Mouse (Mus musculus) stomach, postnatal 0 days (tissue): ENCODE data around the gene Cd177. TPM values are rescaled to one million over a fixed set of nuclear protein-coding genes. Genes with fewer than 3 reads are reported as not detected.
"Not testable (repeated sequence)": the region's sequence is repeated elsewhere in the genome, so short reads cannot be mapped to it uniquely, and the experiment has no call there.

Source experiments
- ATAC-seq: fragments of 200-750 bp; cut with Nextera tagmentation; 2 replicates; pipeline ENCODE4 v1.8.0; 2017; ENCODE audit not compliant: low FRiP score, low TSS enrichment
- DNase-seq: peaks from one replicate; pipeline ENCODE4 v3.0.0-alpha.2; 2016; ENCODE audit warnings: low spot score
- H3K27ac ChIP-seq: fragments of 300-500 bp; sonication (generic); replicated peaks from 2 replicates; pipeline ENCODE4 v1.5.1; 2014; ENCODE audit warnings: mild to moderate bottlenecking, control low read depth
- H3K27me3 ChIP-seq: fragments of 300-500 bp; sonication (generic); 2 replicates; pipeline ENCODE4 v1.6.1; 2014; ENCODE audit warnings: low read length; ENCODE audit not compliant: control insufficient read depth, insufficient read depth
- H3K36me3 ChIP-seq: fragments of 300-500 bp; sonication (generic); 2 replicates; pipeline ENCODE4 v1.6.1; 2014; ENCODE audit warnings: low read length, mixed read lengths; ENCODE audit not compliant: control insufficient read depth, insufficient read depth
- H3K4me1 ChIP-seq: fragments of 300-500 bp; sonication (generic); replicated peaks from 2 replicates; pipeline ENCODE4 v1.6.1; 2014; ENCODE audit warnings: antibody characterized with exemption; ENCODE audit not compliant: control insufficient read depth, insufficient read depth
- H3K4me2 ChIP-seq: fragments of 300-500 bp; sonication (generic); replicated peaks from 2 replicates; pipeline ENCODE4 v1.6.1; 2014; ENCODE audit warnings: low read depth, mild to moderate bottlenecking, control low read depth, moderate library complexity
- H3K4me3 ChIP-seq: fragments of 300-500 bp; sonication (generic); 2 replicates; pipeline ENCODE4 v1.5.1; 2014; ENCODE audit warnings: low read depth, low read length, control low read depth
- H3K9ac ChIP-seq: fragments of 300-500 bp; sonication (generic); 2 replicates; pipeline ENCODE4 v1.6.1; 2014; ENCODE audit warnings: mild to moderate bottlenecking, low read length, control low read depth, mixed read lengths
- H3K9me3 ChIP-seq: fragments of 300-500 bp; sonication (generic); 2 replicates; pipeline ENCODE4 v1.6.1; 2016; ENCODE audit warnings: low read length; ENCODE audit not compliant: control insufficient read depth
- CTCF ChIP-seq: IDR thresholded peaks from 2 replicates; pipeline ENCODE4 v1.5.1; 2016; ENCODE audit warnings: antibody characterized with exemption, low read depth, mild to moderate bottlenecking, moderate library complexity
- EP300 ChIP-seq: optimal IDR thresholded peaks from 2 replicates; pipeline ENCODE3; 2016; ENCODE audit warnings: antibody characterized with exemption
- WGBS: fragments of 180-500 bp; shearing (Covaris S2); extraction: QIAGEN DNeasy Blood & Tissue Kit; methylation state at CpG from one replicate; pipeline ENCODE4 v1.1.7; 2014; 5-methylcytosine and 5-hydroxymethylcytosine counted together
- polyA plus RNA-seq: library from polyadenylated mRNA; unstranded; fragments of >200 nt; fragmentation: Nextera tagmentation; extraction: Ambion mirVana; gene quantifications from 2 replicates; pipeline ENCODE4 v1.2.1, GENCODE M21; 2015

Cd177 gene
- 12.2 and 12.3 TPM in 2 replicates for polyA plus RNA-seq

DNA sequence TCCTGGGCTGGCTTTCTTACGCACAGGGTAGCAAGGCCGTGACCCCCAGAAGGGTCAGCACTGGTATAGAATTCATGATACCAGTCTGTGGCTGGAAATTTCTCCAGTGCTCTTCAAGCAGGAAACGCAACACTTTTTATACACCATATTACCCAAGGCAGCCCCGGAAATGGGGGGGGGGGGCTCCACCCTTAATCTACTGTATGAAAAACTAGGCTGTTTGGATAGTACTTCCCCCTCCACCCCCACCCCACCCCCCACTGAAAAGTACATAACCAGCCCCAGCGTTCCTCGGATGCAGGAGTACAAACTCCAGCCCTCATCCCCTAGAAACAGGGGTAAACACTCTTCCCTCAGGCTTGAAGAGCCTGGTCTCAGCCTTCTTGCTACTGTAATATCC, at the start of gene Cd177:
Cd177 (minus strand) TSS at position 101 of the 400 bp plus-strand sequence.
- WGBS = 42% methylated on average over 6 of the region's 6 CpGs
- no peaks in the 10 kb centered on the region for H3K27me3 ChIP-seq
- H3K9me3 ChIP-seq = no peaks in the 10 kb centered on the region
- H3K4me3 ChIP-seq = no peak within 1 kb of the TSS
- no peaks in the 10 kb centered on the region for H3K36me3 ChIP-seq
- TF ChIP-seq CTCF = no peak
- no peak for TF ChIP-seq EP300
- H3K9ac ChIP-seq = no peak within 1 kb of the TSS
- DNase-seq (peak; percentile 20), ATAC-seq (no peak)
- no peak within 1 kb of the TSS for H3K27ac ChIP-seq
- H3K4me1 ChIP-seq = no peaks in the 10 kb centered on the region
- H3K4me2 ChIP-seq = no peak within 1 kb of the TSS

DNA sequence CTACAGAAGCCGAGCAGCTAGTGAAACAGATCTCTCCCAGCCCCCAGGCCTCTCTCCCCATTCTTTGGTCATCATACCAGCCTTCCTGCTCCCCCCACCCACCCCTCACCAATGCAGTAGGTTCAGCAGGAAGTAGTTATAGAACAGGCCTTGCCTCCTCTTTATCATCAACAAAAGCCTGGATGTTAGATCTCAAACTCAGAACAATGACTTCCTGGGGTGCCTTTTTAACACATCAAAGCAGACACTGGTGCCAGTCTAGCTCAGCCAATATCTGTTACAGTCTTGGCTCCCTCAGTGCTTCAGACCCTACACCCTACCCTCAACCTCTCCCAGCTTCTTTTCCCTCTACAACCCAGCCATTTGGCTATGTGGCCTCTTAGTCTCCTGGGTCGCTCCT, 48.9 kb upstream of the Cd177 start:
- no peaks in the 10 kb centered on the region for H3K36me3 ChIP-seq
- 44% methylated on average over 2 of the region's 2 CpGs for WGBS
- no peak for ATAC-seq
- H3K9me3 ChIP-seq = no peaks in the 10 kb centered on the region
- no peak overlapping the region for H3K27ac ChIP-seq
- H3K4me1 ChIP-seq = no peaks in the 10 kb centered on the region
- H3K9ac ChIP-seq = no peak overlapping the region
- no peak overlapping the region for H3K4me3 ChIP-seq
- no peak for DNase-seq
- no peaks in the 10 kb centered on the region for H3K27me3 ChIP-seq
- no peak overlapping the region for H3K4me2 ChIP-seq
- TF ChIP-seq CTCF = no peak
- no peak for TF ChIP-seq EP300

DNA sequence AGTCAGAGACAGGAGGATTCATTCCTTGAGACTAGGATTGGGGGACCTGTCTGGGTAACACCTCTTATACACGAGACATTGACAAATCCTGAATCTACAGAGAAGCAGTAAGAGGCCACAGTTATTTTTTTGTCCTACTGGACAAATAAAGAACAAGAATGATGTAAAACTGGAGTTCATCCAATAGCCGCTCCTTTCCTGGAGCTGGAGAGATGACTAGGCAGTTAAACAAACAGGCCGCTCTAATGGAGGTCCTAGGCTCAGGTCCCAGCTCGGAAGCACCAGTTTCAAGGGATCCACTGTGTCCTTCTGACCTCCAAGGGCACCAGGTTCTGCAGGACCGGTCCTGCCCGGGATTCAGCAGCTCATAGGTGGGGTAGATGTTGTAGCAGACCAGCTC, 44.7 kb upstream of the Cd177 start:
- H3K9ac ChIP-seq = no peak overlapping the region
- H3K27me3 ChIP-seq = no peaks in the 10 kb centered on the region
- ATAC-seq (no peak), DNase-seq (peak; percentile 15)
- H3K4me2 ChIP-seq = no peak overlapping the region
- H3K4me1 ChIP-seq = no peaks in the 10 kb centered on the region
- 21% methylated on average over 6 of the region's 6 CpGs for WGBS
- H3K27ac ChIP-seq = no peak overlapping the region
- H3K36me3 ChIP-seq = no peaks in the 10 kb centered on the region
- TF ChIP-seq EP300 = no peak
- 0 out of 2 replicates have a peak, but pooled peaks have one; percentile 7 for TF ChIP-seq CTCF
- H3K9me3 ChIP-seq = no peaks in the 10 kb centered on the region
- H3K4me3 ChIP-seq = no peak overlapping the region

DNA sequence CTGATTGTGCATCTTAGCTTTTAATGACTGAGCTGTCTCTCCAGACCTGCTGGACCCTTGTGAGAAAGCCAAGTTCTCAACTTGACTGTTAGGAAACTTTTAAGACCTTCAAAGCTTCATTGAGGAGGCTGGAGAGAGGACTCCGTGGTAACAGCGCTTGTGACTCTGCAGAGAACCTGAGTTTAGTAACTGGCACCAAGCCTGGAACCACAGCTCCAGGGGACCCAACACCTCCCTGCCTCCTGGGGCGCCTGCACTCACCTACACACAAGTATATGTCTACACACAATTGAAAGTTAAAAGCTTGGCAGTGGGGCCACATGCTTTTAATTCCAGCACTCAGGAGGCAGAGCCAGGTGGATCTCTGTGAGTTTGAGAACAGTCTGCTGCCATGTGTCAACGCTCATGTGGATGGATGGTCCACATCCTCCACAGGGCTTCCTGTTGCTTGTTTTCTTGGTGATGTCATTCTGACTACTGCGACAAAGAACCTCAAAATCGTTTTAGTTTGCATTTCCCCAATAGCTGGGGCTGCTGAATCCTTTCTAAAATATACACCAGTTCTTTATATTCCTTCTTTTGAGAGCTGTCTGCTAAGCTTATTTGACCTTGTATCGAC, 42.1 kb upstream of the Cd177 start:
- ATAC-seq (no peak), DNase-seq (no peak)
- 67% methylated on average over 7 of the region's 7 CpGs for WGBS
- Histone ChIP-seq H3K4me2 (no peak overlapping the region), H3K36me3 (no peaks in the 10 kb centered on the region), H3K4me3 (no peak overlapping the region), H3K9ac (no peak overlapping the region), H3K4me1 (no peaks in the 10 kb centered on the region), H3K9me3 (no peaks in the 10 kb centered on the region), H3K27ac (no peak overlapping the region), H3K27me3 (no peaks in the 10 kb centered on the region)
- no peak for TF ChIP-seq CTCF
- TF ChIP-seq EP300 = no peak

DNA sequence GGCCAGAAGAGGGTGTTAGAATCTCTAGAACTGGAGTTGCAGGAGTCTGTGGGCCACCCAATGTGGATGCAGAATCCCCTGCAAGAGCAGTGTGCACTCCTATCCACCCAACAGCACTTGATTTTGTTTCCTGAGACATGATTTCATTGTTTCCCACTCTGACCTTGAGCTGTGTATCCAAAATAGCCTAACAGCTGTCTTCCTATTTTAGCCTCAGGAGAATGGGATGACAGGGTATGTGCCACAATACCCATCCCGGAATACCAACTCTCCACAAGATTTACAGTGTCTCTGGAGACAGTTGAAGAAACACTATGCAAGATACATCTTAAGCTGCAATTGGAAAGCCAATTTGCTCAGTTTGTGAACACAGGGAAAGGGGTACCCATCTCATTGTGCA, 37.8 kb upstream of the Cd177 start:
- DNase-seq (no peak), ATAC-seq (no peak)
- H3K36me3 ChIP-seq = no peaks in the 10 kb centered on the region
- TF ChIP-seq CTCF = no peak
- TF ChIP-seq EP300 = no peak
- no peak overlapping the region for H3K27ac ChIP-seq
- H3K9ac ChIP-seq = no peak overlapping the region
- H3K4me1 ChIP-seq = no peaks in the 10 kb centered on the region
- no peaks in the 10 kb centered on the region for H3K9me3 ChIP-seq
- H3K4me2 ChIP-seq = no peak overlapping the region
- H3K4me3 ChIP-seq = no peak overlapping the region
- 89% methylated on average over 1 of the region's 1 CpGs for WGBS
- H3K27me3 ChIP-seq = no peaks in the 10 kb centered on the region

DNA sequence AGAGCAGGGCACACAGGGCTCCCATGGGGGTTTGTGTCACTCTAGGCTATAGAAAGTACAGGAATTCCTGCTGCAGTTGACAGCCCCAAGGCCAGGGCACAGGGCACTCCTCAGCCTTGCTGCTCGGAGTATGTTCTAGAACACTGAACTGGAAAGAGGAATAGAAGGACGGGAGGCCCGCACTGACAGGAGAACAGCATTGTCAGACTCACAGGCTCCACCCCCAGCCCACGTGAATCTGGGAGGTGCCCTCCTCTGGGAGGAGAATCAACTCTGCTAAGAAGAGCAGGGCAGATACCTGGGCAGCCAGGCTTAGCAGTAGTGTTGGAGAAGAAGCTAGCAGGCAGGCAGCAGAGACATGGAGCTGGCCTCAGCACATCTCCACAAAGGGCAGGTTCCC, 16.8 kb upstream of the Cd177 start, which contains the start of gene Ceacam10:
Ceacam10 (plus strand) TSS at position 289 of the 400 bp plus-strand sequence.
- not testable (repeated sequence) for ATAC-seq, H3K9ac ChIP-seq, H3K4me1 ChIP-seq, H3K27me3 ChIP-seq, H3K27ac ChIP-seq, H3K36me3 ChIP-seq, H3K4me3 ChIP-seq, H3K9me3 ChIP-seq, H3K4me2 ChIP-seq
- WGBS = 34% methylated on average over 4 of the region's 4 CpGs
- DNase-seq = peak; percentile 18
